Mouse (Mus musculus): ENCODE measurements at regions not wholly inside any gene's neighbourhood (a gene's known extent, or its start where the extent isn't known, plus 50 kb on each side); places are given as distances from the start of the nearest gene placed in this dataset.

GRCm38 (mm10) chr1:119124063-119124462, 70.6 kb upstream of the Gli2 start:
- TF ChIP-seq CTCF (IDR thresholded peaks at IDR 0.05; ENCODE audit: insufficient read depth, low read depth, low read length) (no peak), POLR2A (IDR thresholded peaks at IDR 0.05; ENCODE audit: insufficient read depth, low read depth, low read length) (no peak)

Measured in olfactory bulb, adult 2 months (tissue).